Mouse (Mus musculus) erythroblast, embryonic 14.5 days (primary cell): ENCODE data around the gene Nav2. TPM values are rescaled to one million over a fixed set of nuclear protein-coding genes. Genes with fewer than 3 reads are reported as not detected.

Source experiments
- H3K27me3 ChIP-seq: 2 replicates; pipeline ENCODE4 v1.6.1; 2012; ENCODE audit warnings: inconsistent platforms; ENCODE audit not compliant: control insufficient read depth
- H3K36me3 ChIP-seq: 2 replicates; pipeline ENCODE4 v1.6.1; 2012; ENCODE audit warnings: mild to moderate bottlenecking, inconsistent platforms; ENCODE audit not compliant: control insufficient read depth
- H3K4me1 ChIP-seq: 2 replicates; pipeline ENCODE4 v1.6.1; 2012; ENCODE audit warnings: inconsistent platforms; ENCODE audit not compliant: control insufficient read depth
- H3K4me3 ChIP-seq: replicated peaks from 2 replicates; pipeline ENCODE3; 2012; ENCODE audit warnings: moderate library complexity, mild to moderate bottlenecking, inconsistent platforms
- H3K9me3 ChIP-seq: 2 replicates; pipeline ENCODE4 v1.6.1; 2012; ENCODE audit warnings: low read length, inconsistent platforms, mixed read lengths; ENCODE audit not compliant: control insufficient read depth
- GATA1 ChIP-seq: IDR thresholded peaks from 2 replicates; pipeline ENCODE4 v1.6.1; 2012; ENCODE audit warnings: low read length, inconsistent platforms, mixed read lengths
- TAL1 ChIP-seq: IDR thresholded peaks from 3 replicates; pipeline ENCODE4 v1.6.1; 2012; ENCODE audit warnings: low read length, inconsistent platforms, mixed read lengths
- polyA plus RNA-seq: library from polyadenylated mRNA; stranded (reverse); fragments of >175 nt; gene quantifications from 2 replicates; pipeline ENCODE4 v1.2.3, GENCODE M21; 2012

Gene Nav2
- polyA plus RNA-seq, 1 experiment = 0.11 TPM

DNA sequence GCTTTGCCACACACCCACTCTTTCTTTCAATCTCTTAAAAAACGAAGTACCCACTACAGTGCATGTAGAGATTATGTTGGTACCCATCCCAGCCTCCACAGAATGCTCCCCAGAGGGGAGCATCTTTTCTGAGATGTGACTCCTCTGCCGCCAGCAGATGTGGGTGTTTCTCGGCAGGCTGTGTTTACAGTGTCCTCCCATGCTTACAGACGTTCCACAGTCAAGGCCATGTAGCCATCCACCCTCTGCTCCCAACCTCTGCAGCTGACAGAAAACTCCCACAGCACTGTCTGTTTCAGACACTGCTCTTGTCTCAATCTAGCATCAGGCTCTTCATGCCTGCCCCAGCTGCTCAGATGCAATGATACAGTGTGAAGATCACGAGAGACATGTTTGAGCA, 46.0 kb downstream of the Nav2 start:
- Histone ChIP-seq H3K36me3 (no peaks in the 10 kb centered on the region), H3K27me3 (peaks cover 33% of the 10 kb centered on the region), H3K4me1 (no peaks in the 10 kb centered on the region; the same call in 1 of the 2 replicates), H3K4me3 (no peak overlapping the region), H3K9me3 (no peaks in the 10 kb centered on the region)
- TF ChIP-seq GATA1 = no peak
- no peak for TF ChIP-seq TAL1

DNA sequence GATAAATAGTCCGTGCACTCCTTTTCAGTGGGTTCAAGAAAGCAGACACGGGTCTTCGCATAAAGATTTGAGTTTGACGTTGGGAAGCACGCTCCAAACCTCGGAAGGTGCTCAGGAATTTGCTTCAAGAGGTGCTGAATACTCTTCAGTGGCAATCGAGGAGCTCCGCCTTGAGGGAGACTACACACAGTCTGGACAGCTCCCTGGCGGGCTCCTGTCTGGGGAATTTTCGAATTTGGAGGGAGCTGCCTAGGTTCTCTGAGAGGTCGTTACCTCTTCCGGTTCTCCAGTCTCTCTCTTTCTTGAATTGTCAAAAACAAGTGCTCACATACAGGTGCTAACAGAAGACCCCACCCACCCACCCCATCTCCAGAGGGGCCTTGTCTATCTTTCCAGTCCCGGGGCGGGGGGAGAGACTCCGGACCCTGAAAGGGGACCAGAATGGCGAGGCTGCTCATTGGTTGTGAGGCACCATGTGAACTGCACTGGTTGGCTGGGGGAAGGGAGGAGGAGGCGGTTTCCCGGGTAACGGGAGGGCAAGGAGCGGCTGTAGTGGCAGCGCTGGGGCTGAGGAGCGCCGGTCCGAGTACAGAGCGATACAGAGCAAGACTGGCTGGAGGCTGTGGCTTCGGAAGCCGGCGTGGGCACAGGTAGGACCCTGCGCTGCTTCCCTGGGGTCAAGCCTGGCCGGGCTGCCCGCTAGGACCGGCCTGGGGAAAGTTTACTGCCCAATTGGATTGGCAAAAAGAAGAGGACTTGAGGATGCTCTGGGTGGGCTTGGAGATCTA, 50.2 kb downstream of the Nav2 start:
- TF ChIP-seq TAL1 = no peak
- Histone ChIP-seq H3K4me3 (no peak overlapping the region), H3K27me3 (peaks cover 75% of the 10 kb centered on the region), H3K4me1 (no peaks in the 10 kb centered on the region; the same call in 1 of the 2 replicates), H3K9me3 (no peaks in the 10 kb centered on the region), H3K36me3 (no peaks in the 10 kb centered on the region)

DNA sequence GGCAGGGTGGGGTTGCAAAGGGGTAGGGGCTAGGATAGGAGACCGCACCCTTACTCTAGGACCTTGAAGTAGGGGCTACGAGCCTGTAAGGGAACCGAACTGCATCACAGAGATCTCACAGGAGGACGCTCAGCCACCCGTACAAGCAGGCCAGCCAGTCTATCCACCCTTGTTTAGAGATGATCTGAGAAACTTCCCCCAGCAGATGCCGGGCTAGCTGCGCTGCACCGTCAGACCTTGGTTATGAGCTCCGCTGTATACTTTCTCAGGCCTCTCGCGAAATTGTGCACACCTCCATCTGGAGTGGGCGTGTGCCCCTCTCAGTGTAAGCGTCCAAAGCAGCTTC, 50.8 kb downstream of the Nav2 start:
- Histone ChIP-seq H3K4me3 (no peak overlapping the region), H3K36me3 (no peaks in the 10 kb centered on the region)

DNA sequence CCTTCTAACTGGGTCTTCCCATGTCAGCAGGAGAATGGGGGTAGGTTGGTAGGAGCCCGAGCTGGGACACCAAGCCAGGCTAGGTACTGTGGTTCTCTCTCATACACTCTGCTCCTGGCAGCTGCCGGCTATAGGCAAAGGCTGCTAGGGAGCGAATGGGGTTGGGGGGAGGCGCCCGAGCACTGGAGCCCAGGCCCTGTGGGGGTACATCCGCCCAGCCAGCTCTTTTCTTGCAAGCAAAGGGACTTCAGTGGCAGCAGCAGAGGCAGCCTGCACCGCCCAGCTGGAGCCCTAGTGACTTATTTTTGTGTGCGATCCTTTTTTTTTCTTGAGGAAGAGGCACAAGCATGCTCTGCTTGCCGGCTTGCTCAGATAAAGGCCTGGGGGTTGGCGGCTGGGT, 51.6 kb downstream of the Nav2 start:
- Histone ChIP-seq H3K9me3 (no peaks in the 10 kb centered on the region), H3K4me3 (no peak overlapping the region), H3K27me3 (peaks cover 86% of the 10 kb centered on the region), H3K4me1 (no peaks in the 10 kb centered on the region; the same call in 1 of the 2 replicates), H3K36me3 (no peaks in the 10 kb centered on the region)
- TF ChIP-seq TAL1 = no peak
- no peak for TF ChIP-seq GATA1

More for the DNA sequence above, 50.8 kb downstream of the Nav2 start:
- Histone ChIP-seq H3K27me3 (peaks cover 81% of the 10 kb centered on the region), H3K4me1 (no peaks in the 10 kb centered on the region; the same call in 1 of the 2 replicates), H3K9me3 (no peaks in the 10 kb centered on the region)
- TF ChIP-seq GATA1 (no peak), TAL1 (no peak)

DNA sequence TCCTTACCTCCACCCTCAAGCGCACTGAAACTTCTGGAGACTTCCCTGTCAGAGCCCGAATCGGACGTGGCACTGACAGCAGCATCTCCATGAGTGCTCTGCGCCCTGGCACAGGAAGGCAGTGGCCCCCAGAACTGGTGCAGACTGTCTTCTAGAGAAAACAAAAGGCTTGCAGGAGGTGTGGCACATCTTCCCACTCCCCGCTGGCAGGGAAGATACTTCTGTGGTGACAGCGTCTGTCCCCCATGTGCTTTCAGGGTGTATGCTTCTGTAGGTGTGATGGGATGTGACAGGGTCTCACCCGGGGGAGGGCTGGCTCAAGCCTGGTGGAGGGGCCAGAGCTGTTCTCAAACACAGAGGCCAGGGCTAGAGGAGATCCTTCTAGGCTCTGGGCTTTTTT, 53.0 kb downstream of the Nav2 start:
- Histone ChIP-seq H3K4me3 (no peak overlapping the region), H3K36me3 (no peaks in the 10 kb centered on the region), H3K4me1 (no peaks in the 10 kb centered on the region; the same call in 1 of the 2 replicates), H3K27me3 (peaks cover 90% of the 10 kb centered on the region), H3K9me3 (no peaks in the 10 kb centered on the region)
- TF ChIP-seq TAL1 (no peak), GATA1 (no peak)

DNA sequence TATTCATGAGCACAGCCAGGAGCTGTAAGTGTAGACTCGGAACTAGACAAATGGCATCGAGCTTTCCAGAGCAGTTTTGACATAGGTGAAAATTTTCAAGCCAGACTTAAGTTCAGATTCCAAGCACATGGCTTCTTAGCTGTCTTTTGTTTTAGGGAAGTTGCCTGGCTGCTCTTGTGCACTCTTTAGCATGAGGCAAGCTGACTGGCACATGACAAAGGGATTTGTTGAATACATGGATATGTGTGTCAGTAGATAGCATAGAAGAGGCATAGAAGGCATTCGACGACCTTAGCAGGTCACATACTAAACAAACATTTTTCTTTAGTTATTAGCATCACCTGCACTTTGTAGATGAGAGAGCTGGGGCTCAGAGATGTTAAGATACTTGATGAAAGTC, 53.4 kb downstream of the Nav2 start:
- H3K27me3 ChIP-seq = peaks cover 88% of the 10 kb centered on the region

DNA sequence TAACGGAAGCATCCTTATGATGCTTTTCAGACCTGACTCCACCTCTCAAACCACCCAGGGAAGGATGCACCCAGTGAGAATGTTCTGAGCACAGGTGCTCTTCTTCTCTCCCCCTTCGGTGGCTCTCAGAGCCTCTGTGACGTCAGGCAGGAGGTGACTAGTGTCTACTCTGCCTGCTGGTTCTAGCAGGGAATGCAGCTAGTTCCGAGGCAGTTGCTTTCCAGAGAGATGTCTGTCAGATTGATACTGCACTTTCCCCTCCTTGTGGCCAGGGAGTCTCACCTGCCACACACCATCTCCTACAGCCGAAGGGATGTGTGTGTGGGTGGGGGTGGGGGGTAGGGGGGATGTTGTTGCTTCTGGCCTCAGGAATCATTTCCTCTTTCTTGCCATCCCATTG, 54.6 kb downstream of the Nav2 start:
- peaks cover 78% of the 10 kb centered on the region for H3K27me3 ChIP-seq
- no peak overlapping the region for H3K4me3 ChIP-seq
- no peaks in the 10 kb centered on the region for H3K9me3 ChIP-seq
- TF ChIP-seq TAL1 = no peak
- H3K36me3 ChIP-seq = no peaks in the 10 kb centered on the region
- H3K4me1 ChIP-seq = no peaks in the 10 kb centered on the region; the same call in 1 of the 2 replicates

More for the DNA sequence above, 53.4 kb downstream of the Nav2 start:
- TF ChIP-seq TAL1 (no peak), GATA1 (no peak)
- no peak overlapping the region for H3K4me3 ChIP-seq
- H3K36me3 ChIP-seq = no peaks in the 10 kb centered on the region
- H3K9me3 ChIP-seq = no peaks in the 10 kb centered on the region
- H3K4me1 ChIP-seq = no peaks in the 10 kb centered on the region; the same call in 1 of the 2 replicates

DNA sequence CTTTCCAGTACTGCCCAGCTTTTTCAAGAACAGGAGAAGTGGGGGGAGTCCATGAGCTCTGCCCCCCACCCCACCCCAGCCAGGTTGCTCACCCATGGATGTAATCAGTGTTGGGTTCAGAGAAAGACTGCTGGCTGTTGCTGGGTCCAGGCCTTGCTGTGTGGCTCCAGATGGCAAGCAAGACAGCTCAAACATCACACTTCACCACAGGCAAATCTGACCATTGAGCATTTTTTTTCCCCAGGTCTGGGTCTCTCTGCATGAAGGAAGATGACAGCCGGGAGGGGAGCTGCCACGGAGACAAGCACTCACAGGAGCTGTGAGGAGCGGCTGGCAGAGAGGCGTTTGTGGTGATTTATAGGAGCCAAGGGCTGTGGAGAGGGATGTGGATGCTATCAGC, 55.0 kb downstream of the Nav2 start:
- Histone ChIP-seq H3K9me3 (no peaks in the 10 kb centered on the region), H3K4me1 (no peaks in the 10 kb centered on the region; the same call in 1 of the 2 replicates), H3K4me3 (no peak overlapping the region), H3K36me3 (no peaks in the 10 kb centered on the region), H3K27me3 (peaks cover 78% of the 10 kb centered on the region)
- TF ChIP-seq TAL1 (no peak), GATA1 (no peak)

DNA sequence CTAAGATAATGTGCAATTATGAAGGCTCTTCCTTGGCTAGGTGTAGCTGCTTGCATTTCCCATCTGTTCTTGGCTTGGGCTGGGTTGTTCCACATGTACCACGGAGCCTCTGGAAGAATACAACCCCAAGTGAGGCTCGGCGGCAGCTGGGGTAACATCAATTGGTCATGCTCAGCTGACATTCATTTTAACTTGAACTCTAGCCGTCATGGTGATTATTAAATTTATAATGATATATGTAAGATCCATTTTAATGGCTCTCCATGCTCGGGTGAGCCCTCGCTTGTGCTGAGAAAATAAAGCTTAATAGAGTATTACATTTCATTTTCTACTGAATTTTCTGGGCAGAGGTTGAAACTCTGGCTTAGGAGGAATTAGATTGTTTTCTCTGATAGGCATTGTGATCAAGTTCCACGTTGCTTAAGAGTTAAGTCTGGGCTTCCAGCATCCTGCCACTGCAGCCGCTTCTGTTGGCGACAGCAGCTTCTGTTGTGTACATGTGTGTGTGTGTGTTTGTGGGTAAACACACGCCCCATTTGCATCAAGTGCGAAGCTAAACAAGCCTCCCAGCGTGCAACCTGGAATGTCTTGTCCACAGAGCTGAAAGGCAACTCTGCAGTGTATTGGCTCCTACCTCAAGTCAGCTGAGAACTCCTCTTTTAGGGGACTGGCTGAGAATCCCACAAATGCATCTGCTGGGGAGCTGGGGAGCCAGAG, 57.4 kb downstream of the Nav2 start:
- Histone ChIP-seq H3K4me3 (no peak overlapping the region), H3K36me3 (no peaks in the 10 kb centered on the region), H3K9me3 (no peaks in the 10 kb centered on the region), H3K4me1 (no peaks in the 10 kb centered on the region), H3K27me3 (peaks cover 57% of the 10 kb centered on the region)
- TF ChIP-seq TAL1 (no peak), GATA1 (no peak)
